Comparison of ENCODE assay signal across 19 mouse cellular contexts in the genomic region with DNA sequence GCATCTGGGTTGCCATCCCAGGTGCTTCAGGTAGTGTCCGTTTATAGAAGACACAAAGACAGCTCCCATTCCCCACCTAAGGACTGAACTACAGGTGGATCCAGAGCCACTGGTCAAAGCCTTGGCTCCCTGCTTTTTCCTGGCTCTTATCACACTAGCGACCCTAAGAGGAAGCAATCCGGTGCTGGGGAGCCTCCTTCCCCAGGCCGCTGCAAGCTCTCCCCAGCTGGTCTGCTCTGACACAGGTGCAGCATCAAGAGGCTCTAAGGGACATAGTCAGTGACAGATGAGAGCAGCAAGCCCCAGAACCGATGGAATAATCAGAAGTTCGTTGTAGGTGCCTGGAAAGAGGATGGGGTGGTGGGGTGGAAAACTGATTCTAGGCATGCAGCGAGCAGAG.
"Had no signal": no experiment of that assay in that cellular context is flagged by ENCODE, and none has a peak within 500 bp of the region (broad histone marks: within the 10 kb centered on the region; RNA-seq: fewer than 3 reads in every experiment).

No protein-coding gene starts in this region.

- H3K9ac ChIP-seq: limb, embryonic 12.5 days; limb, embryonic 15.5 days; liver, embryonic 14.5 days; liver, postnatal 0 days; lung, embryonic 15.5 days; midbrain, embryonic 12.5 days; neural tube, embryonic 13.5 days had no signal

- ATAC-seq: inflammation-experienced regulatory T-cells, adult 6 months; intestine, embryonic 16.5 days; liver, postnatal 0 days; midbrain, embryonic 16.5 days had no signal

- H3K27me3 ChIP-seq: limb, embryonic 12.5 days; limb, embryonic 15.5 days; lung, embryonic 15.5 days; midbrain, embryonic 12.5 days; neural tube, embryonic 13.5 days had no signal

- H3K4me3 ChIP-seq: left cerebral cortex, adult 2 months; limb, embryonic 12.5 days; limb, embryonic 15.5 days; lung, embryonic 15.5 days; midbrain, embryonic 12.5 days; myocyte; neural tube, embryonic 13.5 days had no signal

- H3K9me3 ChIP-seq: limb, embryonic 12.5 days; limb, embryonic 15.5 days; lung, embryonic 15.5 days; midbrain, embryonic 12.5 days; neural tube, embryonic 13.5 days had no signal

- H3K4me2 ChIP-seq: limb, embryonic 12.5 days; limb, embryonic 15.5 days; liver, embryonic 11.5 days; lung, embryonic 15.5 days; midbrain, embryonic 12.5 days; neural tube, embryonic 13.5 days had no signal

- H3K36me3 ChIP-seq: limb, embryonic 12.5 days; limb, embryonic 15.5 days; lung, embryonic 15.5 days; midbrain, embryonic 12.5 days; neural tube, embryonic 13.5 days had no signal

- DNase-seq: kidney, adult 18-20 months; kidney, adult 9 months; kidney, postnatal 14 days; kidney, postnatal 4 days; liver, postnatal 0 days; lung, postnatal 14 days; lung, postnatal 4 days had no signal

- H3K27ac ChIP-seq: left cerebral cortex, adult 2 months; limb, embryonic 12.5 days; limb, embryonic 15.5 days; liver, embryonic 14.5 days; midbrain, embryonic 12.5 days; neural tube, embryonic 13.5 days had no signal
